Mouse (Mus musculus): ENCODE results near the gene Gm49339.

- TF ChIP-seq CTCF (IDR thresholded peaks at IDR 0.05; ENCODE audit: low read depth) (no peak), EP300 (IDR thresholded peaks at IDR 0.05; ENCODE audit: low read depth) (no peak)
These were observed 49.1 kb downstream of the Gm49339 start for GRCm38 (mm10) chr10:51529497-51529896.
